Mouse (Mus musculus): ENCODE results near the gene Ncoa1. TPM values are rescaled to one million over a fixed set of nuclear protein-coding genes. Genes with fewer than 3 reads are reported as not detected.

Gene Ncoa1
- polyA plus RNA-seq, 1 experiment from 2014 or later = 20.9 TPM

DNA sequence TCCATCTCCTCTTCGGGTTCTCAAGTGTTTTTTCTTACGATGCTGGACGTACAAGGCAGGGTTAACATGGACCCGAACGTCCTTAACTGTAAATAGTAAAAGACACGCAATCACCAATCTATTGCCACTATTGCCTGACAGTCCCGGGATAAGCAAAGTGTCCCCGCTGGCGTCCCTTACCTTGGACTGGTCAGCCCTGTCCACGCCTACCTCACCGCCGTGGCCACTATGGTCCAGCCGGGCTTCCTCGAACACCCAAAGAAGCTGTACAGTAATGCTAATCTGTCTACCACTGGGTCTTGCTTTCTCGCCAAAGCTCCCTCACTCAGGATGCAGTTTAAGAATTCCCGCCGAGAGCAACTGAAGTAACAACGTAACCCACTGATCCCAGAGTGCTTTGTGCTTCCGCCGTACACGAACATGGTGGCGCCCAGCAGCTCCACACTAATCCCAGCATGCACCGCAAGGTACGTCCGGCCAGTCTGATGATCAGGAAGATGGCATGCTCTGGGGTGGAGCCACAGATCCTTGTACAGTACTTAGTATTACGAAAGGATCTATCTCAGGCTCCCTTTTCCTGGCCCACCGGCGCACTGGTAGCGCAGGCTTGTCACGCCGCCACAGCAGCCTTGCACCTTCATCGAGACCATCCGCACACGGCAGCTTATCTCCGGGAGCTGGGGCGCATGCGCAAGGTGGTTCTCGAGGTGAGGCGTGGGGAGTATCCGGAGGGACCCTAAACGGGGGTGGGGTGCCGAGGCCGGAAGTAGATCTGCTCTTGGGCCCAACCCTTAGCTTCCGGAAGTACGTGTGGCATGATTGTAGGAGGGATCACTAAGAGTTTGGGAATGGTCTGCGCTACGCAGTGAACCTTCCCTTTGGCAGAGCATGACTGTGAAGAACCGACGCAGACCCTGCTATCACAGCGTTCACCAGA, 243.1 kb downstream of the Ncoa1 start, which contains the start of the genes Ptrhd1 and Cenpo:
Ptrhd1 (plus strand) TSS at position 456 of the 937 bp plus-strand sequence.
Cenpo (minus strand) TSS at position 723 of the 937 bp plus-strand sequence.
- peak within 1 kb of the TSS; percentile 62 for H3K4me3 ChIP-seq
- ATAC-seq (replicated peaks) = peak; percentile 99
- H3K4me2 ChIP-seq (replicated peaks) = peak within 1 kb of the TSS; percentile 77
- peak within 1 kb of the TSS; percentile 78 for H3K9ac ChIP-seq (replicated peaks)
- no peaks in the 10 kb centered on the region for H3K9me3 ChIP-seq
- H3K27me3 ChIP-seq = no peaks in the 10 kb centered on the region
- H3K27ac ChIP-seq (replicated peaks) = peak within 1 kb of the TSS; percentile 97
- H3K36me3 ChIP-seq = peaks cover 7% of the 10 kb centered on the region; the same call in 1 of the 2 replicates
- peaks cover 16% of the 10 kb centered on the region for H3K4me1 ChIP-seq
- under 1% methylated on average over 50 of the region's 50 CpGs for WGBS

DNA sequence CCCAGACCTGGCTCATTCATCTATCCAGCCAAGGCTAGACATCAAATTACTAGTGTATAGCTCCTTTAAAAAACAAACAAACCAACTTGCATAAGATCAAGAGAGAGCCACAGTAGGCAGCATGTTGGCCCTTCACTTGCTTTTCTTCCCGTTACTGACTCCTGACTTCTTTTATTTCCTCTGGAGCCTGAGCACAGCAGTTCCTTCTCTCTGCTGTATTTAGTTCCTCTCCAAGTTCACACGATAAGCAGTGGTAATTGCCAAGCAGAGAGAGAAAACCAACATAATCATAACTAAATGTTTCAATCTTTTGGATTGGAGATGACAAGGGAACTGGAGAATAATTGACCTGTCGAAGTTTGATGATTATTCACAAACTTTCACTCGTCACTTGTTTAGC, 244.2 kb downstream of the Ncoa1 start:
- 48% methylated on average over 4 of the region's 4 CpGs for WGBS
- H3K27me3 ChIP-seq = no peaks in the 10 kb centered on the region
- peak overlapping the region; percentile 62 for H3K4me3 ChIP-seq
- no peaks in the 10 kb centered on the region for H3K9me3 ChIP-seq
- peak overlapping the region; percentile 77 for H3K4me2 ChIP-seq (replicated peaks)
- H3K36me3 ChIP-seq = peaks cover 8% of the 10 kb centered on the region
- ATAC-seq (replicated peaks) = no peak
- H3K27ac ChIP-seq (replicated peaks) = no peak overlapping the region
- no peak overlapping the region for H3K9ac ChIP-seq (replicated peaks)
- H3K4me1 ChIP-seq = peaks cover 16% of the 10 kb centered on the region

DNA sequence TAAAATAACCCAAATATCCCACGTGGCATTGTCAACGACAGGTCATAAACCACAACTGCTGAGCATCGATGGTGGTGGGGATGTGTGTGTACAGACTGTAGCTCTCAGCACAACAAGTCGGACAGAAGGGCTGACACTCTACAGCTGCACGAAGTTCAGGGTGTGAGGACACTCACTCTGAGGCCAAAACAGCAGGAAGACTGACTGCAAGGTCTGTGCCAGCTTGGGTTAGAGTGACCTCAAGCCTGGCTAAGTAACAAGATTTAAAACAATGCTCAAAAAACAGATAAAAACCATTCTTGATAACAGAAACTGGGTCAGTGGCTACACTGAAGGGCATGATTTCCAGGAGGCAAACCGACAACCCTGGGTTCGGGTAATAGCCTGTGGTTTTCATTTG, 246.8 kb downstream of the Ncoa1 start:
- Histone ChIP-seq H3K9ac (replicated peaks) (no peak overlapping the region), H3K36me3 (peaks cover 22% of the 10 kb centered on the region), H3K27ac (replicated peaks) (no peak overlapping the region), H3K4me3 (no peak overlapping the region), H3K4me2 (replicated peaks) (no peak overlapping the region), H3K27me3 (no peaks in the 10 kb centered on the region), H3K4me1 (peaks cover 16% of the 10 kb centered on the region), H3K9me3 (no peaks in the 10 kb centered on the region)
- 95% methylated on average over 7 of the region's 7 CpGs for WGBS
- ATAC-seq (replicated peaks) = no peak

DNA sequence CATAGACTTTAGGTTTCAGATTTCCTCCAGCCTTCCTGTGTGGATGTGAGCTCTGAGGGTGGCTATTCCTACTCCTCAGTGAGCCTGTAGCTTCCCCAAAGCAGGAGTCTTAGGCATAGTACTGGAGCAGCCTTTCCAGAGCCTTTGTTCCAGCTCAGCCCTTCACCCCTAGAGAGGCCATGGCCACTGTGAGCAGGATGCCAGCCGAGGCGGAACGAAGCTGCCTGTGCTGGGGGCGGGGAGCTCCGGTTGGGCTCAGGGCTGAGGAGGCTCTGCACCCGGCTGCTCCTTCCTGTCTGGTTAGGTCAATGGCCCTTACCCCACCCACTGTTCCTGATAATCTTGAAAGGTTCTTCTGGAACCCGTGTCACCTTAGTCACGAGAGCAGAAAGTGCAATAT, 264.1 kb downstream of the Ncoa1 start:
- Histone ChIP-seq H3K27ac (replicated peaks) (no peak overlapping the region), H3K27me3 (no peaks in the 10 kb centered on the region), H3K9me3 (no peaks in the 10 kb centered on the region), H3K4me2 (replicated peaks) (no peak overlapping the region), H3K9ac (replicated peaks) (no peak overlapping the region), H3K4me3 (no peak overlapping the region), H3K36me3 (peaks cover 55% of the 10 kb centered on the region), H3K4me1 (no peaks in the 10 kb centered on the region)
- ATAC-seq (replicated peaks) = no peak
- WGBS = 82% methylated on average over 8 of the region's 8 CpGs

DNA sequence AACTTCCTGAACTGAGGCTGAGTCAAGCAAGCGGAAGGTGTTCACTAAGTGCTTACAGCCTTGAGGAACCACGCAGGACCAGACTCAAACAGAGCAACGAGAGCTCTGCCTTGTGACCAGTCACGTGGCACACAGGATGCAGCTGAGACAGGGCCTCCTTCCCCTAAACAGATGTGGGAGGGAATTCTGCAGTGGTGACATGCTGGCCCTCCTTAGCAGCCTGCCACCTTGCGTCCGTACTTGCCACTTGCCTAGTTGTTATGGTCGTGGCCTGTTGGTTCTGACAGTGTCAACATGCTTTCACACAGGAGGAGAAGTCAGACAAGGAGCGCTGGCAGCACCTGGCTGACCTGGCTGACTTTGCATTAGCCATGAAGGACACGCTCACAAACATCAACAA, 265.8 kb downstream of the Ncoa1 start:
- ATAC-seq (replicated peaks) = no peak
- peaks cover 66% of the 10 kb centered on the region for H3K36me3 ChIP-seq
- H3K4me2 ChIP-seq (replicated peaks) = no peak overlapping the region
- no peaks in the 10 kb centered on the region for H3K27me3 ChIP-seq
- no peak overlapping the region for H3K27ac ChIP-seq (replicated peaks)
- no peaks in the 10 kb centered on the region for H3K4me1 ChIP-seq
- H3K4me3 ChIP-seq = no peak overlapping the region
- WGBS = 92% methylated on average over 9 of the region's 9 CpGs
- H3K9ac ChIP-seq (replicated peaks) = no peak overlapping the region
- no peaks in the 10 kb centered on the region for H3K9me3 ChIP-seq

DNA sequence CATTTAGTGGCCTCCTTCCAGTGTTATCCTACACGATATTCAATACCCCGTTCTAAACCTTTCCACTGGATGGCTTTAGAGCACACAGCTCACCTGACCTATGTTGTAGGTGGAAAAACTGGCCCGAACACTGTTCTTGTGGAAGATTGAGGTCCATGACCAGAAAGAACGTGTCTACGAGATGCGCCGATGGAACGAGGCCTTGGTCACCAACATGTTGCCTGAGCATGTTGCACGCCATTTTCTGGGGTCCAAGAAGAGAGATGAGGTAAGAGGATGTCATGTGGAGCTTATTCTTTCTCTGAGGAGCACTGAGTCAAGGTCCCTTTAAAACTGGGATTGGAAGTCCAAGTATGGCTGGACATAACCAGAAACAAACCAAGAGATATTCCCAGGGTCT, 267.8 kb downstream of the Ncoa1 start:
- no peak overlapping the region for H3K27ac ChIP-seq (replicated peaks)
- no peak overlapping the region for H3K4me2 ChIP-seq (replicated peaks)
- H3K4me3 ChIP-seq = no peak overlapping the region
- no peaks in the 10 kb centered on the region for H3K4me1 ChIP-seq
- ATAC-seq (replicated peaks) = no peak
- H3K9me3 ChIP-seq = no peaks in the 10 kb centered on the region
- no peak overlapping the region for H3K9ac ChIP-seq (replicated peaks)
- peaks cover 52% of the 10 kb centered on the region for H3K36me3 ChIP-seq
- no peaks in the 10 kb centered on the region for H3K27me3 ChIP-seq
- 95% methylated on average over 9 of the region's 9 CpGs for WGBS

DNA sequence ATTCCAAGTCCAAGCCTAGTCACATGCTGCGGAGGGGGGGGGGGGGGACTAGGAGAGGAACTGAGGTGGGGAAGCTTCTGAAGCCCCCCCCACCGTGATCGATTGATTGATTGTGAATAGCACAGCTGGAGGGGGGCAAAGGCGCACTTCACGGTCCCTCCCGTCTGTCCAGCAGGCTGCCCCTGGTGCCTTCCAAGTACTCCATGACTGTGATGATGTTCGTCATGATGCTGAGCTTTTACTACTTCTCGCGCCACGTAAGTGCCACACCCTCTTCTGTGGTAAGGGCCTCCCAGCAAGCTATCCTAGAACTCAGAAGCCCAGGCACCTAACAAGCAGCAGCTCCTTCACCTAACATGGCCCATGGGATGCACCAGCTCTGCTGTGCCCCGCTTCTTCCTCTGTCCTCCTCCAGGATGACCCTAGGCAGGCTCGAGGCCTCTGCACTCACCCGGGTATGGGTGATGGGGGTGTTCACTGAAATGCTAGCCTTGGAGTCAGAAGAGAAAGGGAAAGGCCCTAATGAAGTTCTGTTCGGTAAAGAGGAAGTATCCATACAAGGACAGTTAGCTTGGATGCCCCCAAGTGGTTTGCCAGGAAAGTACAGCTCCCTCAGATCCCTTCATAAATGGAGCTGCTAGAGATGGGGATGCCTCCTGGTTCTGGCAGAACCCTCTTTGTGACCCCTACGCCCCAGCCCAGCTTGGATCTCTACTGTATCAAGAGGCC, 268.4 kb downstream of the Ncoa1 start:
- H3K4me2 ChIP-seq (replicated peaks) = no peak overlapping the region
- no peak overlapping the region for H3K9ac ChIP-seq (replicated peaks)
- no peaks in the 10 kb centered on the region for H3K27me3 ChIP-seq
- no peak; the same call in 1 of the 2 replicates for ATAC-seq (replicated peaks)
- no peak overlapping the region for H3K27ac ChIP-seq (replicated peaks)
- H3K36me3 ChIP-seq = peaks cover 48% of the 10 kb centered on the region
- no peaks in the 10 kb centered on the region for H3K4me1 ChIP-seq
- H3K4me3 ChIP-seq = no peak overlapping the region
- WGBS = 80% methylated on average over 15 of the region's 15 CpGs
- no peaks in the 10 kb centered on the region for H3K9me3 ChIP-seq

DNA sequence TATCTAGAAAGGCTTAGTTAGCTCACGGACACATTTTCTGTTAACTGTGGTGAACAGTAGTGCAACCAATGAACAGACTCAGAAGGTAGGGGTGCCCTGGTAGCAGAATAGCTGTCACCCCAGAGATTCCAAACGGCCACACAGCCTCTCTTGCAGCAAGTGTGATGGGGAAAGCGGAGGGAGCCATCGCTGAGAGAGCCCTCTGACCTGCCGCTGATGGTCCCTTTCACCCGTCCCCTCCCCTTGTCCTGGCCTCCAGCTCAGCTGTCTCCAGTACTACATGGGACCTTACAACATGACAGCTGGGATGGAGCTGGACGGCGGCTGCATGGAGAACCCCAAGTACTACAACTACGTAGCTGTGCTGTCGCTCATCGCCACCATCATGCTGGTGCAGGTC, 270.9 kb downstream of the Ncoa1 start:
- Histone ChIP-seq H3K4me3 (no peak overlapping the region), H3K4me1 (no peaks in the 10 kb centered on the region), H3K36me3 (peaks cover 34% of the 10 kb centered on the region), H3K9ac (replicated peaks) (no peak overlapping the region), H3K4me2 (replicated peaks) (no peak overlapping the region), H3K27me3 (no peaks in the 10 kb centered on the region), H3K27ac (replicated peaks) (no peak overlapping the region), H3K9me3 (no peaks in the 10 kb centered on the region)
- 96% methylated on average over 11 of the region's 11 CpGs for WGBS
- no peak for ATAC-seq (replicated peaks)

DNA sequence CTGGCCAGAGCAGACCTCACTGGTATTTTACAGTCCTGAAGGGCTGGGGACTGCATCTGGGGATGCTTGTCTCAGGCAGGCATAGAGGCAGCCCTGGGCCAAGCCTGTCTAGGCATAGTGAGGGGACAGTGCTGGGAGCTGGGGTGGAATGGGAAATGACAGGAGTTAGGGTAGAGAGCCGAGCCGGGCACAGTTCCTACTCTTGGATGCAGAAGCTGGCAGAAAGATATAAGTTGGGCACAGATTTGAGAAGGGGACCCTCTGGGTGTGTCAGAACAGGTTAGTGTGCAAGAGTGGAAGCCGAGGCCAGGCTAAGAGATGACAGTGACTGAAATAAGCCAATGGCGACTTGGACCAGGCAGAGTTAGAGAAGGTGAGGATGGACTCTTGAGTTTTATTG, 274.8 kb downstream of the Ncoa1 start:
- H3K9ac ChIP-seq (replicated peaks) = no peak overlapping the region
- H3K4me1 ChIP-seq = no peaks in the 10 kb centered on the region
- H3K4me3 ChIP-seq = no peak overlapping the region
- H3K36me3 ChIP-seq = peaks cover 28% of the 10 kb centered on the region; the same call in 1 of the 2 replicates
- ATAC-seq (replicated peaks) = no peak
- no peak overlapping the region for H3K4me2 ChIP-seq (replicated peaks)
- 89% methylated on average over 4 of the region's 4 CpGs for WGBS
- no peaks in the 10 kb centered on the region for H3K27me3 ChIP-seq
- H3K9me3 ChIP-seq = no peaks in the 10 kb centered on the region
- no peak overlapping the region for H3K27ac ChIP-seq (replicated peaks)

DNA sequence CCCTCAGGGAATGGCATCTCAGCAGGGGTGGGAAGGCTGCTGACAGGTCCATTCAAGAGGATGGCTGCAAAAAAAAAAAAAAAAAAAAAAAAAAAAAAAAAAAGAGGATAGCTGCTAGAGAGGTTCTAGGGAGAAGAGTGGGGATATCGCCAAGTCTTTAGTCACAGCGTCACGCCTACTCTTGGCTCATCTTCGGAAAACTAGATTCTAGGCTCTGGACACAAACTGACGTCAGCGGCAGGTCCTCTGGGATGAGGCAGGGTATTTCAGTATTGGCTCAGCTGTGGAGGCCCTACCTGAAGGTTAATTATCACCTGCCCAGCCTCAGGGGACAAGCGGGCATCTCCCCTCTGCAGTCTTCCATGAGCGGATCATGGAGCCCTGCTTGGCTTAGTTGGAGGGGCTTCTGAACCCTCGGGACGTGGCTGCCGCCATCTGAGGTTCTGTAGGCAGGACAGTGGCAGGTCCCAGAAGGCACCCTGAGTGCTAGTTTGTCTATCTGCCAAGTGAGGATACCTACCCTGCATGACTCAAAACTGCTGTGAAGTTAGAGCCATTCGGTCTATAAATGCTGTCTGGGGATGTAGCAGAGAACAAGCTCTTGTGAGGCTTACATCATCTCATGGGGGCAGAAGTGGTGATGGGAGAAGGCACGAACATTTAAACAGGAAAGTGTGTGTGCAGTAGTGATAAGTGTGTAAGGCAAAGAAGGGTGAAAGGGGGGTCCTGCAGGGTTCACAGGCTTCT, 275.4 kb downstream of the Ncoa1 start:
- 89% methylated on average over 13 of the region's 13 CpGs for WGBS
- H3K9ac ChIP-seq (replicated peaks) = no peak overlapping the region
- ATAC-seq (replicated peaks) = no peak
- no peak overlapping the region for H3K27ac ChIP-seq (replicated peaks)
- no peaks in the 10 kb centered on the region for H3K9me3 ChIP-seq
- no peaks in the 10 kb centered on the region for H3K4me1 ChIP-seq
- no peak overlapping the region for H3K4me3 ChIP-seq
- no peaks in the 10 kb centered on the region for H3K27me3 ChIP-seq
- no peak overlapping the region for H3K4me2 ChIP-seq (replicated peaks)
- peaks cover 28% of the 10 kb centered on the region; the same call in 1 of the 2 replicates for H3K36me3 ChIP-seq

DNA sequence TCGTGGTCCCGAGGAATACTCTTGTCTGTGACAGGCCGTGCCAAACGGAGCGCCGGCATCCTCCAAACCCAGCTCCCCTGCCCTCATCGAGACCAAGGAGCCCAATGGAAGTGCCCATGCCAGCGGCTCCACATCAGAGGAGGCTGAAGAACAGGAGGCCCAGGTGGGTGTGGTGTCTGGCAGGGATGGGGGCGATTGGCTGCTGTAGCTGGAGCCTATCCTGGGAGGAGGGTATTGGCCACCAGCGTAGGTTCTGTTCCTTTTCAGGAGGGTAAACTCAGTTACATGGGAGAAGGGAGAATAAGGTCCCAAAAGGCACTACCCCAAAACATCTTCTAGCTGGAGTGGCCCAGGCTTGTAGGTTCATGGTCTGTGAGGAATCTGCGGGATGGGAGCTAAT, 277.7 kb downstream of the Ncoa1 start:
- Histone ChIP-seq H3K27ac (replicated peaks) (no peak overlapping the region), H3K4me1 (no peaks in the 10 kb centered on the region), H3K9me3 (no peaks in the 10 kb centered on the region), H3K4me2 (replicated peaks) (no peak overlapping the region), H3K36me3 (peaks cover 20% of the 10 kb centered on the region; the same call in 1 of the 2 replicates), H3K27me3 (no peaks in the 10 kb centered on the region), H3K9ac (replicated peaks) (no peak overlapping the region), H3K4me3 (no peak overlapping the region)
- ATAC-seq (replicated peaks) = no peak
- 97% methylated on average over 11 of the region's 11 CpGs for WGBS

Measured in forebrain, embryonic 15.5 days (tissue).